Mouse (Mus musculus): ENCODE data around the gene Hlcs.

GRCm38 (mm10) chr16:94079075-94079855 lies 234.1 kb downstream of the Hlcs start:
- no peak for TF ChIP-seq CTCF (IDR thresholded peaks at IDR 0.05)
- no peak for TF ChIP-seq POLR2A (IDR thresholded peaks at IDR 0.05; ENCODE audit: insufficient read depth, low read depth, low read length)

All from heart, adult 2 months (tissue).